Mouse (Mus musculus) kidney, adult 2 months (tissue): ENCODE data around the gene Slc39a11.

Experiments
- CTCF ChIP-seq: fragments of 200-500 bp; conservative IDR thresholded peaks from 2 replicates; pipeline ENCODE4 v1.5.1; 2011; ENCODE audit warnings: low read depth, mild to moderate bottlenecking, control low read depth, low read length, moderate library complexity, mixed read lengths; ENCODE audit not compliant: insufficient read depth, insufficient read length
- POLR2A ChIP-seq: fragments of 200-500 bp; IDR thresholded peaks from one replicate; pipeline ENCODE4 v1.6.1; 2011; ENCODE audit warnings: low read depth, low read length, control low read depth

GRCm38 (mm10) chr11:113334444-113334881, 315.4 kb downstream of the Slc39a11 start:
- TF ChIP-seq CTCF (no peak), POLR2A (no peak)
